Mouse (Mus musculus) myocyte (in vitro differentiated cells): ENCODE measurements at regions not wholly inside any gene's neighbourhood (a gene's known extent, or its start where the extent isn't known, plus 50 kb on each side); places are given as distances from the start of the nearest gene placed in this dataset.

Source experiments
- H3K27me3 ChIP-seq: one replicate; pipeline ENCODE4 v1.6.1; 2011; ENCODE audit not compliant: control insufficient read depth, insufficient read depth, insufficient read length
- H3K36me3 ChIP-seq: one replicate; pipeline ENCODE4 v1.6.1; 2011; ENCODE audit not compliant: control insufficient read depth, insufficient read depth
- H3K4me2 ChIP-seq: one replicate; pipeline ENCODE4 v1.6.1; 2011; ENCODE audit warnings: low read depth, control low read depth
- H3K4me3 ChIP-seq: one replicate; pipeline ENCODE4 v1.5.1; 2011; ENCODE audit warnings: mild to moderate bottlenecking, control low read depth, moderate library complexity
- H3K79me2 ChIP-seq: one replicate; pipeline ENCODE4 v1.6.1; 2011; ENCODE audit not compliant: control insufficient read depth, insufficient read depth
- H3ac ChIP-seq: one replicate; pipeline ENCODE4 v1.6.1; 2011; ENCODE audit not compliant: control insufficient read depth, insufficient read length
- CEBPB ChIP-seq: IDR thresholded peaks from 2 replicates; pipeline ENCODE4 v1.6.1; 2011; ENCODE audit warnings: mild to moderate bottlenecking, moderate library complexity; ENCODE audit not compliant: poor library complexity, insufficient read depth, severe bottlenecking
- E2F4 ChIP-seq: IDR thresholded peaks from one replicate; pipeline ENCODE4 v1.6.1; 2011; ENCODE audit warnings: mild to moderate bottlenecking, control low read depth, moderate library complexity; ENCODE audit not compliant: insufficient read depth
- MAX ChIP-seq: IDR thresholded peaks from one replicate; pipeline ENCODE4 v1.6.1; 2011; ENCODE audit warnings: low read depth, mild to moderate bottlenecking, control low read depth
- MYOD1 ChIP-seq, 3 experiments: IDR thresholded peaks; one replicate each; pipeline ENCODE4 v1.6.1; 2011; ENCODE audit warnings: control low read depth in 2 of 3, low read depth in 2 of 3, mild to moderate bottlenecking in 2 of 3, moderate library complexity in 1 of 3; ENCODE audit not compliant: insufficient read length in 2 of 3, control insufficient read depth in 1 of 3
- MYOG ChIP-seq, 3 experiments: IDR thresholded peaks; one replicate each; pipeline ENCODE4 v1.6.1; 2011; ENCODE audit warnings: control low read depth in 2 of 3, low read depth in 2 of 3, mild to moderate bottlenecking in 2 of 3; ENCODE audit not compliant: insufficient read length in 2 of 3, control insufficient read depth in 1 of 3, insufficient read depth in 1 of 3
- POLR2A ChIP-seq: IDR thresholded peaks from one replicate; pipeline ENCODE4 v1.6.1; 2011; ENCODE audit warnings: low read depth, mild to moderate bottlenecking, control low read depth, moderate library complexity; ENCODE audit not compliant: insufficient read length
- POLR2AphosphoS2 ChIP-seq: IDR thresholded peaks from one replicate; pipeline ENCODE4 v1.6.1; 2011; ENCODE audit warnings: low read depth, control low read depth; ENCODE audit not compliant: insufficient read length
- REST ChIP-seq: IDR thresholded peaks from one replicate; pipeline ENCODE4 v1.6.1; 2011; ENCODE audit warnings: mild to moderate bottlenecking, control low read depth, moderate library complexity; ENCODE audit not compliant: insufficient read depth, insufficient read length
- SRF ChIP-seq: IDR thresholded peaks from one replicate; pipeline ENCODE4 v1.6.1; 2011; ENCODE audit warnings: low read depth; ENCODE audit not compliant: control insufficient read depth, insufficient read length
- TCF12 ChIP-seq: IDR thresholded peaks from one replicate; pipeline ENCODE4 v1.6.1; 2011; ENCODE audit warnings: mild to moderate bottlenecking, control low read depth; ENCODE audit not compliant: poor library complexity, insufficient read depth, severe bottlenecking
- TCF3 ChIP-seq: IDR thresholded peaks from one replicate; pipeline ENCODE4 v1.6.1; 2011; ENCODE audit warnings: low read depth, control low read depth; ENCODE audit not compliant: insufficient read length
- USF1 ChIP-seq: IDR thresholded peaks from one replicate; pipeline ENCODE4 v1.6.1; 2011; ENCODE audit warnings: low read depth, mild to moderate bottlenecking, control low read depth, moderate library complexity

- no peak overlapping the region for H3K4me2 ChIP-seq
- no peaks in the 10 kb centered on the region for H3K79me2 ChIP-seq
- no peak overlapping the region for H3ac ChIP-seq
- H3K36me3 ChIP-seq: no peaks in the 10 kb centered on the region
- no peak for TF ChIP-seq MYOD1 (IDR thresholded peaks at IDR 0.05; ENCODE audit: control insufficient read depth in 1 of 3, insufficient read length in 2 of 3, low read depth in 2 of 3)
- no peak for TF ChIP-seq USF1
- TF ChIP-seq TCF3: no peak
- no peak overlapping the region for H3K4me3 ChIP-seq
- no peaks in the 10 kb centered on the region for H3K27me3 ChIP-seq
Observed at GRCm38 (mm10) chr2:160510635-160511421, 134.9 kb upstream of the Top1 start.

DNA sequence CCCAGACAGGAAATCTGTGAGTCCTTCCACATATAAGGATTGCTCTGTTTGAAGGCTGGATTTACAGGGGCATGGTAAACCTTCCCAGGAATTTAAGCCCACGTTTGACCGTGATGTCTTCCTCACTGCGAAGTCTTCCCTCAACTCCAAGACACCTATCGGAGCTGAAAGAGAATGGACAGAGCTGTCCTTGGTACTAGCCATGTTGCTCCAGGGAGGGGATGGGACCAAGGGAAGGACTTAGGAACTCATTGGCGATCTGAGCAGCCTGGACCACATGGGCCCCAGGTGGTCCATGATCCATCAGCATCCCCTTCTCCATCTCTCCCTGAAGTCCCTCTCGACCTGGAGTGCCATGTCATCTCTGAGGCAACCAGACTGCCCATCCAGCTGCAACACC is 130.1 kb upstream of the Top1 start:
- Histone ChIP-seq H3K4me2 (no peak overlapping the region), H3ac (no peak overlapping the region), H3K4me3 (no peak overlapping the region), H3K36me3 (no peaks in the 10 kb centered on the region), H3K27me3 (no peaks in the 10 kb centered on the region), H3K79me2 (no peaks in the 10 kb centered on the region)
- no peak for TF ChIP-seq POLR2A
- TF ChIP-seq POLR2AphosphoS2: no peak
- no peak for TF ChIP-seq MYOD1 (IDR thresholded peaks at IDR 0.05; ENCODE audit: control insufficient read depth in 1 of 3, insufficient read length in 2 of 3, low read depth in 2 of 3)
- TF ChIP-seq MAX: no peak
- TF ChIP-seq MYOG (IDR thresholded peaks at IDR 0.05; ENCODE audit: control insufficient read depth in 1 of 3, insufficient read depth in 1 of 3, insufficient read length in 2 of 3, low read depth in 2 of 3): no peak
- TF ChIP-seq CEBPB: no peak
- TF ChIP-seq E2F4: no peak
- no peak for TF ChIP-seq TCF3
- no peak for TF ChIP-seq TCF12
- no peak for TF ChIP-seq REST
- no peak for TF ChIP-seq USF1
- no peak for TF ChIP-seq SRF

DNA sequence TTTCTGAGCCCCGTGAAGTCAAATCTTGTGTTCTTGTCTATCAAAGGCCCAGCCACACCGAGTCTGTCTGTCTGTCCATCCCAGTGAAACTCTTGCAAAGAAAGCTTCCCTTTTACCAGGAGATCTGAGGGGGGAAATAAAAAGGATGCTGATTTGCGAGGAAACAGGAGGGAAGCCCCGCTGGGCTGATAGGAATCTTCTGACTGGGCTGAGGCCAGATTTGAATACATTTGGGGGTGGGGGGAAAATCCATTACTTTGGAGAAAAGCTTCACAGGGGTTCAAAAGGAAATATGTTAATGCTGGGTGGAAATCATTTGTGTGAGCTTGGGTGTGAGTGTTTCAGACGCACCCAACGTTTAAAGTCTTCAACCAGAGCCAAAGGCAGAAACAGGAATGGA is 129.2 kb upstream of the Top1 start:
- H3K36me3 ChIP-seq: no peaks in the 10 kb centered on the region
- no peak overlapping the region for H3ac ChIP-seq
- no peak overlapping the region for H3K4me2 ChIP-seq
- H3K27me3 ChIP-seq: no peaks in the 10 kb centered on the region
- no peak overlapping the region for H3K4me3 ChIP-seq
- H3K79me2 ChIP-seq: no peaks in the 10 kb centered on the region
- TF ChIP-seq E2F4: no peak
- TF ChIP-seq MYOG (IDR thresholded peaks at IDR 0.05; ENCODE audit: control insufficient read depth in 1 of 3, insufficient read depth in 1 of 3, insufficient read length in 2 of 3, low read depth in 2 of 3): no peak
- TF ChIP-seq USF1: no peak
- no peak for TF ChIP-seq REST
- TF ChIP-seq MYOD1 (IDR thresholded peaks at IDR 0.05; ENCODE audit: control insufficient read depth in 1 of 3, insufficient read length in 2 of 3, low read depth in 2 of 3): no peak
- TF ChIP-seq CEBPB: no peak
- no peak for TF ChIP-seq POLR2AphosphoS2
- no peak for TF ChIP-seq POLR2A
- no peak for TF ChIP-seq TCF3
- TF ChIP-seq MAX: no peak
- TF ChIP-seq TCF12: no peak
- TF ChIP-seq SRF: no peak

- Histone ChIP-seq H3K36me3 (no peaks in the 10 kb centered on the region), H3K4me2 (no peak overlapping the region), H3K4me3 (no peak overlapping the region), H3ac (no peak overlapping the region), H3K27me3 (no peaks in the 10 kb centered on the region), H3K79me2 (no peaks in the 10 kb centered on the region)
- TF ChIP-seq MYOD1 (IDR thresholded peaks at IDR 0.05; ENCODE audit: control insufficient read depth in 1 of 3, insufficient read length in 2 of 3, low read depth in 2 of 3): no peak
- no peak for TF ChIP-seq E2F4
- no peak for TF ChIP-seq REST
- TF ChIP-seq TCF12: no peak
- TF ChIP-seq MAX: no peak
- TF ChIP-seq POLR2A: no peak
- no peak for TF ChIP-seq TCF3
- no peak for TF ChIP-seq POLR2AphosphoS2
- TF ChIP-seq USF1: no peak
- TF ChIP-seq MYOG (IDR thresholded peaks at IDR 0.05; ENCODE audit: control insufficient read depth in 1 of 3, insufficient read depth in 1 of 3, insufficient read length in 2 of 3, low read depth in 2 of 3): no peak
- TF ChIP-seq SRF: no peak
- TF ChIP-seq CEBPB: no peak
Observed at GRCm38 (mm10) chr2:160525301-160526205, 120.1 kb upstream of the Top1 start.
